Mouse (Mus musculus) embryonic facial prominence, embryonic 14.5 days (tissue): ENCODE results near the gene Syt1. TPM values are rescaled to one million over a fixed set of nuclear protein-coding genes. Genes with fewer than 3 reads are reported as not detected.

Experiments
- ATAC-seq: fragments of 200-750 bp; cut with Nextera tagmentation; 2 replicates; pipeline ENCODE4 v1.8.0; 2017; ENCODE audit warnings: low read depth, moderate number of reproducible peaks, moderate TSS enrichment
- DNase-seq: peaks from one replicate; pipeline ENCODE4 v3.0.0-alpha.2; 2015; ENCODE audit warnings: low spot score
- H3K27ac ChIP-seq: fragments of 300-500 bp; sonication (generic); replicated peaks from 2 replicates; pipeline ENCODE4 v1.5.1; 2014; ENCODE audit warnings: low read depth, mild to moderate bottlenecking, low read length, moderate library complexity
- H3K27me3 ChIP-seq: fragments of 300-500 bp; sonication (generic); replicated peaks from 2 replicates; pipeline ENCODE4 v1.6.1; 2014; ENCODE audit warnings: low read length; ENCODE audit not compliant: control insufficient read depth, insufficient read depth
- H3K36me3 ChIP-seq: fragments of 300-500 bp; sonication (generic); 2 replicates; pipeline ENCODE4 v1.6.1; 2014; ENCODE audit warnings: low read length, mixed read lengths; ENCODE audit not compliant: control insufficient read depth, insufficient read depth
- H3K4me1 ChIP-seq: fragments of 300-500 bp; sonication (generic); 2 replicates; pipeline ENCODE4 v1.6.1; 2014; ENCODE audit warnings: antibody characterized with exemption, low read length; ENCODE audit not compliant: control insufficient read depth, insufficient read depth
- H3K4me2 ChIP-seq: fragments of 300-500 bp; sonication (generic); 2 replicates; pipeline ENCODE4 v1.6.1; 2014; ENCODE audit warnings: low read depth, mild to moderate bottlenecking, low read length, moderate library complexity, mixed read lengths
- H3K4me3 ChIP-seq: fragments of 300-500 bp; sonication (generic); 2 replicates; pipeline ENCODE4 v1.5.1; 2014; ENCODE audit warnings: low read depth, mild to moderate bottlenecking, low read length
- H3K9ac ChIP-seq: fragments of 300-500 bp; sonication (generic); 2 replicates; pipeline ENCODE4 v1.6.1; 2014; ENCODE audit warnings: low read depth, mild to moderate bottlenecking, low read length, moderate library complexity, mixed read lengths
- H3K9me3 ChIP-seq: fragments of 300-500 bp; sonication (generic); 2 replicates; pipeline ENCODE4 v1.6.1; 2016; ENCODE audit warnings: low read length; ENCODE audit not compliant: control insufficient read depth
- WGBS: fragments of 180-500 bp; shearing (Covaris S2); extraction: QIAGEN DNeasy Blood & Tissue Kit; methylation state at CpG from one replicate; pipeline ENCODE4 v1.1.7; 2014; 5-methylcytosine and 5-hydroxymethylcytosine counted together
- polyA plus RNA-seq: library from polyadenylated mRNA; unstranded; fragments of >200 nt; fragmentation: Nextera tagmentation; extraction: Ambion mirVana; gene quantifications from 2 replicates; pipeline ENCODE4 v1.2.1, GENCODE M21; 2014

Syt1 gene
- polyA plus RNA-seq, 1 experiment from 2014 or later: 6.2 TPM

DNA sequence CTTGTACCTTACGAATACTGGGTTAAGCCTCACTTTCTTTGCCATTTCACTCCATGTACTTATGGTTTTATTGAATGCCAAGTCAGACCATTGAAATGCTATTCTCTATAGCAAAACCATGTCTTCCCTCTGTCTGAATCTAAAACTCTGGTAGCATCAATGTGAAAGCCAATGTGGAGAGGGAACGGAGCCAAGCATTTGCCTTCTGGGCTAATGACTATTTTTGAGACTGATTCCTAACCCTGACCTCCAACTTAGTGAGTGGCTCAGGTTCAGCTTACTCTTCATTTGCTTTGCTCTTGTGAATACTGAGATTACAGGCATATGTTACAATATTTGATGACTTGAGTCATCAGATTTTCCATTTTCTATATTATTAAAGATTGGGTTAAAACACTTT lies 23.5 kb downstream of the Syt1 start:
- Histone ChIP-seq H3K9me3 (no peaks in the 10 kb centered on the region), H3K4me1 (no peaks in the 10 kb centered on the region), H3K36me3 (no peaks in the 10 kb centered on the region), H3K4me3 (no peak overlapping the region), H3K9ac (no peak overlapping the region), H3K27ac (no peak overlapping the region), H3K27me3 (no peaks in the 10 kb centered on the region), H3K4me2 (no peak overlapping the region)
- DNase-seq (no peak), ATAC-seq (no peak)
- 89% methylated on average over 2 of the region's 2 CpGs for WGBS

DNA sequence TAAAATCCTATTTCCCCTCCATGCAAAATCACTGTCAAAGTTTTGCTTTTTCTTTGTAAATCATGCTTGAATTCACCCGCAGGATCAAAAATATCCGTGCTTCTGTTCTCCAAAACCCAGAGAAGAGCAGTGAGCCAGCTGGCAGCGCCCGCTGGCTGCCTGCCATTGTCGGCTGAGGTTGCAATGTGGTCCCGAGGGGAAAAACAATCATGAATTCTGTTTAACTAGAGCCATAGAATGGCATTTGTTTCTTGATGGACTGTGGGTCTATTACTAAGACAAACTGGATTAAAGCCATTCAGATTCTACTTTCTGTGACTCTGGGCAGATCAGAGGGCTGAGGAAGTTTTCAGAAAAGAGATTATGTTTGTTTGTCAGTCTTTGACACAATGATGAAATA lies 31.1 kb downstream of the Syt1 start:
- H3K27me3 ChIP-seq: no peaks in the 10 kb centered on the region
- no peak overlapping the region for H3K4me2 ChIP-seq
- H3K4me1 ChIP-seq: 0 out of 2 replicates have a peak, but pooled peaks cover 9% of the 10 kb centered on the region
- H3K9ac ChIP-seq: no peak overlapping the region
- peak; percentile 90 for DNase-seq
- H3K9me3 ChIP-seq: no peaks in the 10 kb centered on the region
- no peak overlapping the region for H3K27ac ChIP-seq
- no peak overlapping the region for H3K4me3 ChIP-seq
- peak; percentile 67; the same call in 1 of the 2 replicates for ATAC-seq
- WGBS: 50% methylated on average over 6 of the region's 6 CpGs
- H3K36me3 ChIP-seq: no peaks in the 10 kb centered on the region

DNA sequence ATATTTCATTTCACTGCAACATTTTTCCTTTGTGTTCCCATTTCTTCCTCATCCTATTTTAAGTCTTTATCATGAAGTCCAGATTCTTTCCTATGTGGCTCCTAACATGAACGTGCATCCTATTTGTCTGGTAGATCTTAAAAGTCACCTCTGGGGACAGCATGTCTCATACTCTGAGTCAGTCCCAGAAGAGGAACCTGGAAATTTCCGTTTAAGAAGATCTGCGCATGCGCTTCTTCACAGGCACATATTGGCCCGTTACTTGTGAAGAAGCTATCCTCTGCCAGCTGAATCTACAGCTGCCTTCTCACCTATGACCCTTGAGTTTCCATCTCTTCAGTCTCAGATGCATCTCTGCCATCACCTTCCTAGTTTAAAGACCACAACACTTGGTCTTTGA lies 55.8 kb downstream of the Syt1 start:
- H3K36me3 ChIP-seq: no peaks in the 10 kb centered on the region
- no peaks in the 10 kb centered on the region for H3K4me1 ChIP-seq
- no peak overlapping the region for H3K4me3 ChIP-seq
- ATAC-seq (no peak), DNase-seq (no peak)
- H3K27ac ChIP-seq: no peak overlapping the region
- H3K4me2 ChIP-seq: no peak overlapping the region
- WGBS: 92% methylated on average over 5 of the region's 5 CpGs
- no peaks in the 10 kb centered on the region for H3K27me3 ChIP-seq
- H3K9ac ChIP-seq: no peak overlapping the region
- no peaks in the 10 kb centered on the region for H3K9me3 ChIP-seq

DNA sequence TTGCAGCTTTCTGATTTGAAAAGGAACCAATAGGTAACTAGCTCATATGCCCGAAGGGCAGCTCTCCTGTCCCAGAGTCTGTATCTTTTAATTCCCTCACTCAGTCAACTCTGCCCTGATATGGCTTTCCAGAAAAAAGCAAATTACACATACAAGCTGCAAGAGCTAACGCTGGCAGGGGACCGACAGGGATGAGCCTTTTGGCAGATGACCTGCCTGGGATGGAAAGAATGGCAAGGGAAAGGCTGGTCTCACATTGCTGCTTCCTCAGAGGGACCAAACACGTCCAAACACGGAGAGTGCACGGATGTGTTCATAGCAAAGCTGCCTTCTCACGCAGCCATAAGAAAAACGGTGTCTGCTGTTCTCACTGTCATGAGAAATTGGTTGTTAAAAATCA lies 58.6 kb downstream of the Syt1 start:
- no peaks in the 10 kb centered on the region for H3K36me3 ChIP-seq
- H3K27ac ChIP-seq: no peak overlapping the region
- H3K4me1 ChIP-seq: no peaks in the 10 kb centered on the region
- H3K4me2 ChIP-seq: no peak overlapping the region
- no peak for ATAC-seq
- no peak overlapping the region for H3K9ac ChIP-seq
- no peak overlapping the region for H3K4me3 ChIP-seq
- H3K27me3 ChIP-seq: no peaks in the 10 kb centered on the region
- 71% methylated on average over 8 of the region's 8 CpGs for WGBS
- no peaks in the 10 kb centered on the region for H3K9me3 ChIP-seq
- DNase-seq: no peak

GRCm38 (mm10) chr10:108936838-108937430 lies 73.8 kb downstream of the Syt1 start:
- 65% methylated on average over 10 of the region's 10 CpGs for WGBS
- H3K4me2 ChIP-seq: no peak overlapping the region
- no peaks in the 10 kb centered on the region for H3K27me3 ChIP-seq
- H3K27ac ChIP-seq: no peak overlapping the region
- no peak overlapping the region for H3K4me3 ChIP-seq
- no peak for DNase-seq
- peak; percentile 37; the same call in 1 of the 2 replicates for ATAC-seq
- no peak overlapping the region for H3K9ac ChIP-seq
- H3K9me3 ChIP-seq: no peaks in the 10 kb centered on the region
- H3K36me3 ChIP-seq: no peaks in the 10 kb centered on the region
- no peaks in the 10 kb centered on the region for H3K4me1 ChIP-seq

DNA sequence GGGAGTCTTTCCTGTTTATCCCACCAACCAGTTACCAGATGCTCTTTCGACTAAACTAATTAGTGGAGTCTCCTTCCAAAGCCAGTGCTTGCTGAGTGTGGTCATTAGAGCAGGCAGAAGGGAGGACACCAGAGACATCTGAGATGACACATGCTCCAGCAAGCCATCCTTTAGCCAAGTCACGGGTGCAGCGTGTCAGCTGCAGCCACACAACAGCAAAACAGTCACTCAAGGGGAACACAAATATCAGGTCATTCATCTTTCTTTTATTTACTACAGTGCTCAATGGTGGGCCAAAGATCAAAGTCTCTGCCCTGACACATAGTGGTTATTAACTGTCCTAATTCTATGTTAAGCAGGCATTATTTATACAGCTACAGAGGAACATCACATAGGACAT lies 80.5 kb downstream of the Syt1 start:
- DNase-seq (no peak), ATAC-seq (no peak)
- H3K9me3 ChIP-seq: no peaks in the 10 kb centered on the region
- no peak overlapping the region for H3K4me2 ChIP-seq
- no peaks in the 10 kb centered on the region for H3K4me1 ChIP-seq
- H3K9ac ChIP-seq: no peak overlapping the region
- no peak overlapping the region for H3K4me3 ChIP-seq
- H3K27me3 ChIP-seq: no peaks in the 10 kb centered on the region
- 69% methylated on average over 3 of the region's 3 CpGs for WGBS
- no peak overlapping the region for H3K27ac ChIP-seq
- H3K36me3 ChIP-seq: no peaks in the 10 kb centered on the region

- Histone ChIP-seq H3K9ac (no peak overlapping the region), H3K9me3 (no peaks in the 10 kb centered on the region), H3K4me2 (no peak overlapping the region), H3K36me3 (no peaks in the 10 kb centered on the region), H3K4me3 (no peak overlapping the region), H3K27ac (no peak overlapping the region), H3K27me3 (no peaks in the 10 kb centered on the region), H3K4me1 (no peaks in the 10 kb centered on the region)
- 78% methylated on average over 6 of the region's 6 CpGs for WGBS
- DNase-seq (no peak), ATAC-seq (no peak)
Measured at GRCm38 (mm10) chr10:108929676-108930075, 81.1 kb downstream of the Syt1 start.

GRCm38 (mm10) chr10:108905264-108905663 lies 105.5 kb downstream of the Syt1 start:
- H3K4me1 ChIP-seq: no peaks in the 10 kb centered on the region
- no peak overlapping the region for H3K4me3 ChIP-seq
- DNase-seq (no peak), ATAC-seq (no peak)
- H3K36me3 ChIP-seq: no peaks in the 10 kb centered on the region
- WGBS: 86% methylated on average over 1 of the region's 1 CpGs
- no peak overlapping the region for H3K4me2 ChIP-seq
- no peaks in the 10 kb centered on the region for H3K9me3 ChIP-seq
- H3K27ac ChIP-seq: no peak overlapping the region
- no peaks in the 10 kb centered on the region for H3K27me3 ChIP-seq
- H3K9ac ChIP-seq: no peak overlapping the region

GRCm38 (mm10) chr10:108904371-108904770 lies 106.4 kb downstream of the Syt1 start:
- no peaks in the 10 kb centered on the region for H3K9me3 ChIP-seq
- H3K36me3 ChIP-seq: no peaks in the 10 kb centered on the region
- WGBS: 77% methylated on average over 4 of the region's 4 CpGs
- no peaks in the 10 kb centered on the region for H3K4me1 ChIP-seq
- no peaks in the 10 kb centered on the region for H3K27me3 ChIP-seq
- no peak overlapping the region for H3K4me2 ChIP-seq
- ATAC-seq (no peak), DNase-seq (no peak)
- no peak overlapping the region for H3K9ac ChIP-seq
- no peak overlapping the region for H3K27ac ChIP-seq
- H3K4me3 ChIP-seq: no peak overlapping the region
